Mouse (Mus musculus) c-Kit-positive CD71-positive TER-119-positive erythroid progenitor cells, embryonic 14.5 days (primary cell): ENCODE results near the gene Errfi1.
"Not testable (repeated sequence)": the region's sequence is repeated elsewhere in the genome, so short reads cannot be mapped to it uniquely, and the experiment has no call there.

Source experiments
- DNase-seq: peaks from one replicate; pipeline ENCODE4 v3.0.0-alpha.2; 2013; ENCODE audit warnings: low spot score

Errfi1 gene

GRCm38 (mm10) chr4:150846316-150846715 lies 7.4 kb upstream of the Errfi1 start:
- no peak for DNase-seq

GRCm38 (mm10) chr4:150849964-150850363 lies 3.8 kb upstream of the Errfi1 start:
- no peak for DNase-seq

- DNase-seq: no peak
Measured at GRCm38 (mm10) chr4:150850893-150851292, 2.8 kb upstream of the Errfi1 start.

DNA sequence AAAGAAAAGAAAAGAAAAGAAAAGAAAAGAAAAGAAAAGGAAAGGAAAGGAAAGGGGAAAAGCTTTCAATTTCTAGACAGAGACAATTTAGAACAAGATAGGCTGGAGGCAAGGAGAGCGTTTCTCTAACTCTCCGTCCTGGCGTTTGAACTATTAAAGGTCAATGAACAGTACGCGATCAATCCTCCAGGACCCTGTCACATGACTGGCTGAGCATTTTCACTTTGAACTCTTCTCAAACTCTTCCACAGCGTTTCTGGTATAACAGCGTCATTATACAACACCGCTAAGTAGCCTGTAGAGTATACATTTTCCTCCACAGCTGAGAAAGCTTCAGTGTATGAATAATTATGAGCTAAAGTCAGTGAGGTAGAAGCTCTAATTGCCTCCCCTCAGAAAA lies 1.7 kb upstream of the Errfi1 start:
- no peak for DNase-seq

DNA sequence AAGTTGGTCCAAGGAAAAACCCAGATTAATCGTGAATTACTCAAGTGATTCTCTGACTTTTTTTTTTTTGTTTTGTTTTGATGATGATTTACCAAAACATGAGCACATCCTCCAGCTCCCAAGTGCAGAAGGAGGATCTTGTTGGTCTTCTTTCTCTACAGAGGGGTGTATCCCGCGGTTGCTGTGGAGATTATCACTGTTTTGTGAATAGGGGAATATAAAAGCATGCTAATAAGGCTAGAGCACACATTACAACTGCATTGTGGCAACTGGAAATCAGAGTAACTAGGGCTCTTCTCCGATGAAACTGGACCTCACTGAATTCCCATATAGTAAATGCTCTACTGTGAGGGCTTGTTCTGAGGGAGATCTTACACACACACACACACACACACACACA lies 1.2 kb upstream of the Errfi1 start:
- no peak for DNase-seq

DNA sequence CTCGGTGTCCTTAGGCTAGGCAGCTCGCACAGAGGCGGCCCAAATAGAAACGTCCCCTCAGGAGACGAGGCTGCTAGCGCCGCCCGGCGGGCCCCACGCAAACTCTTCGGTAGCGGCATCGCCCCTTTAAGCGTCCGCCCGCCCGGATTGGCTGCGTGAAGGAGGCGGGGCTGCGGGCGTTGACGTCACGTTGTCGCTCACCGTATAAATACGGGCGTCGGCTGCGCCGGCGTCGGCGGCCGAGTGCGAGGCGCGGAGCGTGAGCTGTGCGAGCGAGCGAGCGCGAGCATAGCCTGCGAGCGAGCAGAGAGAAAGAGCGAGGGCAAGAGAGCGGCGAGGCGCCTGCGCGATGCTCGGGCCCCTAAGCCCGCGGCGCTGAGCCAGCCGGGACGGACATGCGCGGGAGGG lies 1.1 kb downstream of the Errfi1 start:
- DNase-seq: peak; percentile 70

DNA sequence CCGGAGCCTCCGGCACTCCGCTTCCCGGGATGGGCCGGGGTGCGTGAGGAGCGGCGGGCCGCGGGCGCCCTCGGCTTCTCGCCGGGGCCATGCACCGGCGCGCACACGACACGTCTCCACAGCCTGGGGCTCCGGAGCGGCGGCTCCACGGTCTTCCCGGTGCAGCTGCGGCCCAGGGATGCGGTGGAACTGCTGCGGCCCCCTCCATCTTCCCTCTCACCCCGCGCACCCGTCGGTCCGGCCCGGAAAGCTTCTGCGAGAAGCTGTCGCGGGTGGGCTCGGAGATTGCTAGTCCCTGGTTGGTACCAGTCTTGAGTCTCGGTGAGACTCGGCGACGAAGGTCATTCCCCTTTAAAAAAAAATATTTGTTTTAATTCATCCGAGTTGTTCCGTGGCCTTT lies 1.6 kb downstream of the Errfi1 start:
- no peak for DNase-seq

DNA sequence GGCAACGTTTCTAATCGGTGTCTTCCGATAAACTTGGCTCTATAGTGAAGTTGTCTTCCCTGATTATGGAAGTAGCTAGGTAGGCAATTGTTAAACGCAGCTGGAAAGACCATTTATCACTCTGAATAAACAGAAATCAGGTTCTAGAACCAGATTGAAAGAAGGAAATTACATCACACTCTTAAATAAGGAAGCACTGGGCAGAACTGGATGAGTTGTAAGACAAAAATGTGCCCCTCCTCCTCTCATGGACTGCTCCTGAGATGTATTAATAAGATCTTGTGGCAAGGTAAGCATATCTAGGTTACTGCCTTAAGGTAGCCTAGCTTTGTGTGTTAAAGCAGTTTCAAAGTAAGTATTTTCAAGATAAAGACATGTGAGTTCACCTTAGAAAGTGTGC lies 6.8 kb downstream of the Errfi1 start:
- DNase-seq: no peak

GRCm38 (mm10) chr4:150861161-150861560 lies 7.4 kb downstream of the Errfi1 start:
- no peak for DNase-seq

- no peak for DNase-seq
Measured at GRCm38 (mm10) chr4:150862626-150863375, 9.1 kb downstream of the Errfi1 start.

DNA sequence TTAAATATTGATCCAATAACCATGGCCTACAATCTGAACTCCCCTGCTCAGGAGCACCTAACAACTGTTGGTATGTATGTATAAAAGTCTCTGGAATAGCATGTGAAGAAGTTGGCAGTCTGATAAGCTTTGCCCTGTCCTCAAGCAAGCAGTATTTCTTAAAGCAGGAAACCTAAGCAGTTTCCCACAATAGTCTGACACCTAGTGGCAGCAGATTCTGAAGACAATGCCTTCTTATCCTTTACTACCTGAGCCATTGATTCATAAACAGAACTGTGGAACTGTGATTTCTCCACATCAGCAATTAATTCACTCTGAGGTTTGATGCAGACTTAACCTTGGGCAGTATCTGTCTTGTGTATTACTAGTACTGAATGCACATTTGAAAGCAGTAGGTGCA lies 11.7 kb downstream of the Errfi1 start:
- DNase-seq: no peak

DNA sequence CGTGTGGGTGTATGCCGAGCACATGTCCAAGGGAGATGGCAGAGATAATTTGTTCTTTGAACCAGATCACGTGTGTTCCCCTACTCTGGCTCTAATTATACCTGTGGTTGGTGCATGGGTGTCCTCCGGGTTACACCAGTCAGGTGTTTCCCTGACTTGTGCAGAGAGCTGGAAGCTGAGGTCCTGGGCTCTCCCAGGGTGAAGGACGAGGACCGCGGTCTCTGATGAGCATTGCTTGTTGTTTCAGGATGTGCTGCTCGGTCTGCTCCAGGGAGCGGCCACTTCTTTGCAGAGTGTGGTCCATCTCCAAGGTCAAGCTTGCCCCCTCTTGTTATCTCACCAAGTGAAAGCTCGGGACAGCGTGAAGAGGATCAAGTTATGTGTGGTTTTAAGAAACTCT lies 12.3 kb downstream of the Errfi1 start:
- DNase-seq: no peak

DNA sequence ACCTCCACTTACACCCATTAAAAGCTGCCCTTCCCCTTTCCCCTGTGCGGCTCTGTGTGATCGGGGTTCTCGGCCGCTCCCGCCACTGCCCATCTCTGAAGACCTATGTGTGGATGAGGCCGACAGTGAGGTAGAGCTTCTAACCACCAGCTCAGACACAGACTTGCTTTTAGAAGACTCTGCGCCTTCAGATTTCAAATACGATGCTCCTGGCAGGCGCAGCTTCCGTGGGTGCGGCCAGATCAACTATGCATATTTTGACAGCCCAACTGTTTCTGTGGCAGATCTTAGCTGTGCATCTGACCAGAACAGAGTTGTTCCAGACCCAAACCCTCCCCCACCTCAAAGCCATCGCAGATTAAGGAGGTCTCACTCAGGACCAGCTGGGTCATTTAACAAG lies 12.8 kb downstream of the Errfi1 start:
- no peak for DNase-seq

GRCm38 (mm10) chr4:150868161-150868560 lies 14.4 kb downstream of the Errfi1 start:
- DNase-seq: no peak

DNA sequence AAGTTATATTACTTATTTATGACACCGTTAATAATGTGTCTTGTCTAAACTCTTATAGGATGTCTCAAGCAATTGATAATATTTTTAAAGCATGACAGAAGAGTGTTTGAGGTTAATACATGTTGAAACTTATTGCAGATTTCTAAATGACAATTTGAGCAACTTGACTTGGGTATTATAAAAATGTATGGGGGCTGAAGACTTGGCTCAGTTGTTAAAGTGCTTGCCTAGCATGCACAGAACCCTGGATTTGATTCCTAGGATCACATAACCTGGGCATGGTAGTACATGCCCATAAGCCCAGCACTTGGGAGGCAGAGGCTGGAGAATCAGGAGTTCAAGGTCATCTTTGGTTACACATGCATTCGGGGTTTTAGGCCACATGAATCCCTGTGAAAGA lies 15.1 kb downstream of the Errfi1 start:
- DNase-seq: no peak

DNA sequence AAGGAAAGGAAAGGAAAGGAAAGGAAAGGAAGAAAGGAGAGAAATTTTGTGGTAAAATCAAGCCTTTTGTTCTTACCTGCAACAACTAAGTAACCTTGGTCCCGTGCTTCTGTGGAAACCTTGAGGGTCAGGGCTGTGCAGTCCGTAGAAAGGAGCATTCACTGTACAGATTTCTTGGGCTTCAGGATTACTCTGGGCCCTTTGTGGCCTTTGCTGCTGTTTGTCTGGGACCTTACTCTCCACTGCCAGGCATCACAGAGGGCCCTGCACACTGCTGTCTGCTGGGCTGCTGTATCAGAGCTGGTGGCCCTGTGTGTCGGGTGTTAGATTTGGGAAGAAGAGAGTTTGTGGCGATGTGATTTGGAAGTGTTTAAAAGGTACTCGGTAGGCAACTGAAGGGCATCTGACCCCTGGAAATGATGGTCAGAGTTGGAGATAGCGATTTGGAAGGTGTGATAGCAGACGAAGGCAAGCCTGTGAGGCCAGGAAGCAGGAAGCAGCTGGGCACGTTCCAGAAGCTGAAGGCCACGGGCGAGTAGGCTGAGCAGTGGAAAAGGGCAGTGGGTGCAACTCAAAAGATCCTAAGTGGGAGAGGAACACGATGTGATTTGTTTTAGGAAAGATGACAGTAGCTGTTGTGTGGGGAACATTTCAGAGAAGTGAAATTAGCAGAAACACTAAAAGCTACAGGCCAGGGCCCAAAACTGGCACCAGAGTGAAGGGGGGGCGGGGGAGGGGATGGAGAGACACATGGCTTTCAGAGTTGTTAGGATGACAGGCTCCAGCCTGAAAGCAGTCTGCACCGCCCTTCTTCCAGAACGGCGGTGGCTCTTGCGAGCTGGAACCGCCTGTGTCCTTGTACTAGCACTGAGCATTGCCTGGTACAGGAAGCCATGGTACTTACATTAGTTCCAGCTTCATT lies 15.8 kb downstream of the Errfi1 start:
- DNase-seq: no peak

DNA sequence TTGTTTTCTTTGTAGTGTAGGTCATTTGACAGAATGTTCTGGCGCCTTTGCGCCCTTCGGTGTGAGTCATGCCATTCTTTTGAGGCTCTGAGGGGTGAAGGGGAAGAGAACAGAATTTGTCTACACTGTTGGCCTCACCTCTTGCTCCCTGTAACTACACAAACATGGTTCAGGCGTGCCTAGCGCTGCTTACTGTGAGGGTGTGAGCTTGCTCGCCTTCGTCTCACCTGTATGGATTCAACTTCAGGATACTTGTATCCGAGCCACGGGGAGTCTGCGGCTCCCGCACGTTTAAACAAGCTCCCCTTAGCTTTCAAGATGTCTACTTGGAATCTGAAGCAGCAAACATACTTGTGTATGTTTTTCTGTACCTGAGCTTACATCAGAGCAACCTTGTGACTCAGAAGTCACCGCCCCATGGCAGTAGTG lies 17.3 kb downstream of the Errfi1 start:
- DNase-seq: no peak

GRCm38 (mm10) chr4:150871392-150872138 lies 17.8 kb downstream of the Errfi1 start:
- DNase-seq: no peak

DNA sequence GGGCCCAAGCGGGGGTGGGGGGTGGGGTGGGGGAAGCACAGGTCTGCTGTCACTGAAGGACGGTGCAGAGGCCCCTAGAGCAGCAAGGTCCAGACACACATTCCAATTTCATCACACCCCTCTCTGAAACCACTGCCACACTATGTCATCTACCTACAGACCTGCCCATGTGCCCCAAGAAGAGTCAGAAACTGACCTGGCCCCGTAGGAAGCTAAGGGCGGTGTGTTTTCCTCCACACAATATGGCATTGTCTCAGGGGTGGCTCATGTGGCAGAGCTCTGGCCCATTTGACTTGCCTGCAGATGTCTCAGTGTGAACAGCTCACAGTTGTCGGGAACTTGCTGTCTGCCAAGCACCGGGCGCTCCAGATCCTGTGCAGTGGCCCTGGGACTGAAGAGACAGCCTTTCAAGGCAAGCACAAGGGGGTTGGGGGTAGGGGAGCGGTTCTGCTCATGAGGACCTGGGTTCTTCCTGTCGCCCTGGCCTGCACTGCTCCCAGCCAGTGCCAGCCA lies 18.5 kb downstream of the Errfi1 start:
- DNase-seq: no peak

DNA sequence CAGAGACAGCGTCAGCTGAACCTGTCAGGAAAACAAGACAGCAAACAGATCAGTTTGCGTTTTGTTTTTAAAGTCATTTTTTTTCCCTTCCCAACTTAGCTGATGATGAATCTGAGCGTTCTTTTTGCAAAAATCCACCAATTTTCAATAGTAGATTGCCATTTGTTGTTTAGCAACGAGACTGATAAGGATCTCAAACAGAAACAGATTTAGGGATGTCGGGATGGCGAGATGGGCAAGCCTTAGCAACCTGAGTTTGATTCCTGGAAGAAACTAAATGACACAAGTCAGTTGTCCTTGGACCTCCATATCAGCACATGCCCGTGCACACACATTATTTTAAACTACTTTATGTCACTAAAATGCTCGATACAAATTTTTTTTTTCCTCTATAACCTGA lies 19.0 kb downstream of the Errfi1 start:
- DNase-seq: no peak

DNA sequence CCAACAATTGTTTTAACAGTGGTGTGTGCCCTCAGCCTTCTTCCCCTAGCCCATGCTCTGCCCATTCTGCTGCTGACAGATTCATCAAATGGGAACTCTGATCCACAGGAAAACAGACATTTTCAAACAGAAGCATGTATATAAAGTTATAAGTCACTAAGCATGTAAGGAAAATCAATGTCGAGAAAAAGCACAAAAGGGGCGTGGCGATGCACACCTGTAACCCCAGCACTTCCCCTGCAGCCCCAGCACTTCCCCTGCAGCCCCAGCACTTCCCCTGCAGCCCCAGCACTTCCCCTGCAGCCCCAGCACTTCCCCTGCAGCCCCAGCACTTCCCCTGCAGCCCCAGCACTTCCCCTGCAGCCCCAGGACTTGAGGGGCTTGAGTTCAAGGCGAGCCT lies 20.7 kb downstream of the Errfi1 start:
- DNase-seq: not testable (repeated sequence)

DNA sequence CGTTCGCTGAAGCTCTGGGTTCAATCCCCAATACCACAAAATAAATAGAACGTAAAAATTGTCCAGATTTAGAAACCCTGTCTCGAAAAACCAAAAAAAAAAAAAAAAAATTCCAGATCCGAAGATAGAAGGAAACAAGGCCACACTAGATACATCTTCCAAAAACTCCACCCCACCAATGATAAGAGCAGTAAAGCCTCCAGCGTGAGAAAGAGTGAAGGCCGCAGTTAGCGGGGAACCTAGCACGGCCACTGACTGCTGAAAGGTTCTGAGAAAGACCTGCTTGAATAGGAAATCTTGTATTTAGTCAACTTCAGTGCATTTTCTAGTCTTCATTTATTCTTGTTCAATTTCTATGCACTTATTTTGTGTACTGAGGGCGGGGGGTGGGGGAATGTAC lies 21.7 kb downstream of the Errfi1 start:
- no peak for DNase-seq
